Mouse (Mus musculus) CH12.LX (cell line): Measurements from ENCODE around the gene Rpl3. TPM values are rescaled to one million over a fixed set of nuclear protein-coding genes. Genes with fewer than 3 reads are reported as not detected.

ENCODE experiments used
- DNase-seq: peaks from one replicate; pipeline ENCODE4 v3.0.0-alpha.2; 2013; ENCODE audit errors: extremely low read depth
- H3K27ac ChIP-seq: 2 replicates; pipeline ENCODE4 v1.5.1; 2012; ENCODE audit warnings: low read depth, mild to moderate bottlenecking, control low read depth, moderate library complexity; ENCODE audit not compliant: insufficient read depth
- H3K27me3 ChIP-seq: replicated peaks from 2 replicates; pipeline ENCODE3; 2012; ENCODE audit warnings: inconsistent platforms
- H3K36me3 ChIP-seq, 2 experiments: replicated peaks in 1 of 2; 2 replicates each; pipeline versions ENCODE3 to v1.6.1; 2012; ENCODE audit warnings: inconsistent platforms in 1 of 2, low read length in 1 of 2, mild to moderate bottlenecking in 1 of 2, mixed read lengths in 1 of 2, moderate library complexity in 1 of 2; ENCODE audit not compliant: control insufficient read depth in 1 of 2, insufficient read depth in 1 of 2
- H3K4me1 ChIP-seq, 2 experiments: 2 replicates each; pipeline ENCODE4 v1.6.1; 2012; ENCODE audit warnings: inconsistent platforms in 1 of 2, moderate library complexity in 1 of 2; ENCODE audit not compliant: insufficient read depth in 2 of 2, control insufficient read depth in 1 of 2
- H3K4me2 ChIP-seq: 2 replicates; pipeline ENCODE4 v1.6.1; 2012; ENCODE audit warnings: low read depth, mild to moderate bottlenecking, control low read depth; ENCODE audit not compliant: poor library complexity, insufficient read depth, severe bottlenecking
- H3K4me3 ChIP-seq, 3 experiments: fragments of 150-350 bp in 1 of 3; sonication (generic) in 1 of 3; replicated peaks in 1 of 3; 2 replicates each; pipeline versions ENCODE3 to v1.5.1; 2011 to 2012; ENCODE audit warnings: low read depth in 2 of 3, low read length in 2 of 3, mild to moderate bottlenecking in 2 of 3, moderate library complexity in 2 of 3, control low read depth in 1 of 3, improper control_type of control experiment in 1 of 3, inconsistent platforms in 1 of 3, mixed read lengths in 1 of 3; ENCODE audit not compliant: poor library complexity in 1 of 3
- H3K79me2 ChIP-seq: replicated peaks from 2 replicates; pipeline ENCODE4 v1.6.1; 2012; ENCODE audit warnings: mild to moderate bottlenecking, moderate library complexity; ENCODE audit not compliant: control insufficient read depth, poor library complexity, insufficient read depth, severe bottlenecking; ENCODE audit errors: extremely low read depth
- H3K9ac ChIP-seq: 2 replicates; pipeline ENCODE4 v1.6.1; 2012; ENCODE audit warnings: low read depth, mild to moderate bottlenecking, control low read depth, moderate library complexity; ENCODE audit not compliant: insufficient read depth
- H3K9me3 ChIP-seq: replicated peaks from 2 replicates; pipeline ENCODE3; 2012; ENCODE audit warnings: low read length, inconsistent platforms, mixed read lengths
- BHLHE40 ChIP-seq: IDR thresholded peaks from 2 replicates; pipeline ENCODE4 v1.6.1; 2011; ENCODE audit warnings: mild to moderate bottlenecking, low read depth, low read length, improper control_type of control experiment
- CHD1 ChIP-seq: IDR thresholded peaks from 2 replicates; pipeline ENCODE4 v1.6.1; 2012; ENCODE audit warnings: low read depth, low read length, improper control_type of control experiment, inconsistent platforms
- CHD2 ChIP-seq: IDR thresholded peaks from 2 replicates; pipeline ENCODE4 v1.6.1; 2011; ENCODE audit warnings: low read length, improper control_type of control experiment
- CTCF ChIP-seq, 2 experiments: IDR thresholded peaks in 1 of 2; conservative IDR thresholded peaks in 1 of 2; 2 replicates each; pipeline ENCODE4 v1.5.1; 2011 to 2012; ENCODE audit warnings: low read depth in 2 of 2, low read length in 2 of 2, improper control_type of control experiment in 1 of 2, inconsistent platforms in 1 of 2, mild to moderate bottlenecking in 1 of 2, moderate library complexity in 1 of 2
- E2F4 ChIP-seq: IDR thresholded peaks from 2 replicates; pipeline ENCODE4 v1.6.1; 2011; ENCODE audit warnings: low read depth, low read length, improper control_type of control experiment; ENCODE audit not compliant: insufficient replicate concordance
- ELF1 ChIP-seq: IDR thresholded peaks from 2 replicates; pipeline ENCODE4 v1.6.1; 2014; ENCODE audit warnings: low read depth, mild to moderate bottlenecking, inconsistent platforms, low read length, improper control_type of control experiment
- EP300 ChIP-seq: IDR thresholded peaks from 2 replicates; pipeline ENCODE4 v1.6.1; 2011; ENCODE audit warnings: low read length, improper control_type of control experiment
- ETS1 ChIP-seq: conservative IDR thresholded peaks from 2 replicates; pipeline ENCODE4 v1.6.1; 2012; ENCODE audit warnings: low read depth, mild to moderate bottlenecking, inconsistent platforms, low read length, improper control_type of control experiment, moderate library complexity
- GABPA ChIP-seq: IDR thresholded peaks from 2 replicates; pipeline ENCODE4 v1.6.1; 2012; ENCODE audit warnings: low read depth, low read length, improper control_type of control experiment, inconsistent platforms; ENCODE audit not compliant: insufficient replicate concordance
- HCFC1 ChIP-seq: IDR thresholded peaks from 2 replicates; pipeline ENCODE4 v1.6.1; 2012; ENCODE audit warnings: low read depth, mild to moderate bottlenecking, inconsistent platforms, low read length, improper control_type of control experiment
- IRF4 ChIP-seq: IDR thresholded peaks from 2 replicates; pipeline ENCODE4 v1.6.1; 2014; ENCODE audit warnings: low read depth, mild to moderate bottlenecking, inconsistent platforms, low read length, improper control_type of control experiment
- JUN ChIP-seq: IDR thresholded peaks from 2 replicates; pipeline ENCODE4 v1.6.1; 2011; ENCODE audit warnings: low read depth, mild to moderate bottlenecking, low read length, improper control_type of control experiment, moderate library complexity; ENCODE audit not compliant: insufficient read depth
- JUND ChIP-seq: conservative IDR thresholded peaks from 2 replicates; pipeline ENCODE4 v1.6.1; 2011; ENCODE audit warnings: low read depth, low read length, improper control_type of control experiment
- KAT2A ChIP-seq: IDR thresholded peaks from 2 replicates; pipeline ENCODE4 v1.6.1; 2012; ENCODE audit warnings: low read length, improper control_type of control experiment, inconsistent platforms; ENCODE audit not compliant: insufficient replicate concordance
- MAFK ChIP-seq: IDR thresholded peaks from 2 replicates; pipeline ENCODE4 v1.6.1; 2011; ENCODE audit warnings: low read length, improper control_type of control experiment; ENCODE audit not compliant: insufficient replicate concordance
- MAX ChIP-seq: IDR thresholded peaks from 2 replicates; pipeline ENCODE4 v1.6.1; 2011; ENCODE audit warnings: low read length, improper control_type of control experiment
- MAZ ChIP-seq: IDR thresholded peaks from 2 replicates; pipeline ENCODE4 v1.6.1; 2012; ENCODE audit warnings: low read depth, mild to moderate bottlenecking, inconsistent platforms, low read length, improper control_type of control experiment, moderate library complexity
- MEF2A ChIP-seq: IDR thresholded peaks from 2 replicates; pipeline ENCODE4 v1.6.1; 2014; ENCODE audit warnings: low read depth, mild to moderate bottlenecking, inconsistent platforms, low read length, improper control_type of control experiment, borderline replicate concordance
- MXI1 ChIP-seq: IDR thresholded peaks from 2 replicates; pipeline ENCODE4 v1.6.1; 2011; ENCODE audit warnings: mild to moderate bottlenecking, low read depth, low read length, improper control_type of control experiment
- MYC ChIP-seq: IDR thresholded peaks from 2 replicates; pipeline ENCODE4 v1.6.1; 2011; ENCODE audit warnings: low read depth, mild to moderate bottlenecking, improper control_type of control experiment, low read length
- NELFE ChIP-seq: IDR thresholded peaks from 2 replicates; pipeline ENCODE4 v1.6.1; 2011; ENCODE audit warnings: low read depth, low read length, improper control_type of control experiment
- NRF1 ChIP-seq: IDR thresholded peaks from 2 replicates; pipeline ENCODE4 v1.6.1; 2014; ENCODE audit warnings: low read depth, mild to moderate bottlenecking, inconsistent platforms, low read length, improper control_type of control experiment, moderate library complexity
- PAX5 ChIP-seq: IDR thresholded peaks from 2 replicates; pipeline ENCODE4 v1.6.1; 2012; ENCODE audit warnings: low read length, inconsistent platforms, mixed read lengths
- POLR2A ChIP-seq: IDR thresholded peaks from 2 replicates; pipeline ENCODE4 v1.6.1; 2011; ENCODE audit warnings: low read depth, mild to moderate bottlenecking, improper control_type of control experiment, low read length
- POLR2AphosphoS2 ChIP-seq: IDR thresholded peaks from 2 replicates; pipeline ENCODE4 v1.6.1; 2011; ENCODE audit warnings: low read depth, low read length, improper control_type of control experiment
- RAD21 ChIP-seq: IDR thresholded peaks from 2 replicates; pipeline ENCODE4 v1.6.1; 2011; ENCODE audit warnings: low read depth, mild to moderate bottlenecking, low read length, improper control_type of control experiment, moderate library complexity
- RCOR1 ChIP-seq: conservative IDR thresholded peaks from 2 replicates; pipeline ENCODE4 v1.6.1; 2012; ENCODE audit warnings: low read depth, mild to moderate bottlenecking, inconsistent platforms, low read length, improper control_type of control experiment
- SIN3A ChIP-seq: IDR thresholded peaks from 2 replicates; pipeline ENCODE4 v1.6.1; 2012; ENCODE audit warnings: low read length, improper control_type of control experiment, inconsistent platforms
- SMC3 ChIP-seq: IDR thresholded peaks from 2 replicates; pipeline ENCODE4 v1.6.1; 2011; ENCODE audit warnings: low read depth, low read length, improper control_type of control experiment
- TBP ChIP-seq: conservative IDR thresholded peaks from 2 replicates; pipeline ENCODE4 v1.6.1; 2011; ENCODE audit warnings: low read depth, low read length, improper control_type of control experiment
- TCF12 ChIP-seq: IDR thresholded peaks from 2 replicates; pipeline ENCODE4 v1.6.1; 2014; ENCODE audit warnings: low read depth, mild to moderate bottlenecking, inconsistent platforms, low read length, improper control_type of control experiment
- UBTF ChIP-seq: IDR thresholded peaks from 2 replicates; pipeline ENCODE4 v1.6.1; 2012; ENCODE audit warnings: low read depth, mild to moderate bottlenecking, inconsistent platforms, low read length, improper control_type of control experiment, moderate library complexity
- USF1 ChIP-seq: IDR thresholded peaks from 2 replicates; pipeline ENCODE4 v1.6.1; 2014; ENCODE audit warnings: low read depth, mild to moderate bottlenecking, inconsistent platforms, low read length, improper control_type of control experiment
- USF2 ChIP-seq: conservative IDR thresholded peaks from 2 replicates; pipeline ENCODE4 v1.6.1; 2011; ENCODE audit warnings: low read depth, low read length, improper control_type of control experiment
- ZC3H11A ChIP-seq: IDR thresholded peaks from 2 replicates; pipeline ENCODE4 v1.6.1; 2012; ENCODE audit warnings: low read depth, mild to moderate bottlenecking, inconsistent platforms, low read length, improper control_type of control experiment
- ZKSCAN1 ChIP-seq: IDR thresholded peaks from 2 replicates; pipeline ENCODE4 v1.6.1; 2012; ENCODE audit warnings: low read depth, inconsistent platforms, low read length, improper control_type of control experiment, borderline replicate concordance
- ZMIZ1 ChIP-seq: IDR thresholded peaks from 2 replicates; pipeline ENCODE4 v1.6.1; 2012; ENCODE audit warnings: low read depth, mild to moderate bottlenecking, inconsistent platforms, low read length, improper control_type of control experiment
- ZNF384 ChIP-seq: IDR thresholded peaks from 2 replicates; pipeline ENCODE4 v1.6.1; 2012; ENCODE audit warnings: low read depth, low read length, improper control_type of control experiment, inconsistent platforms
- dilution Hi-C: fragments of 300-500 bp; cut with MboI; formaldehyde crosslinking; loops from 2 replicates; pipeline ENCODE4 v1.14.3; 2020; ENCODE audit warnings: low sequenced_read_pairs; ENCODE audit not compliant: extremely low pct_unique_long_range_greater_than_20kb, extremely low pct_ligation_motif_present
- in situ Hi-C: fragments of 300-500 bp; cut with MboI; formaldehyde crosslinking; loops from 3 replicates; pipeline ENCODE4 v1.14.3; 2019; ENCODE audit warnings: low sequenced_read_pairs, low pct_ligation_motif_present, low pct_unique_long_range_greater_than_20kb, mixed read lengths
- polyA plus RNA-seq: library from polyadenylated mRNA; unstranded; fragments of >175 nt; gene quantifications from 2 replicates; pipeline ENCODE4 v1.2.1, GENCODE M21; 2012; ENCODE audit warnings: low read depth; ENCODE audit not compliant: insufficient read length
- total RNA-seq, 2 experiments: library from RNA; depleted of rRNA; stranded (reverse); fragments of 300-350 nt in 1 of 2; fragments of >200 nt in 1 of 2; gene quantifications; 2 replicates each; pipeline ENCODE4 v1.2.3; 2012 to 2014

The Rpl3 gene
- total and polyA plus RNA-seq, 3 experiments: 2,198 to 3,819 (median 2,592) TPM

DNA sequence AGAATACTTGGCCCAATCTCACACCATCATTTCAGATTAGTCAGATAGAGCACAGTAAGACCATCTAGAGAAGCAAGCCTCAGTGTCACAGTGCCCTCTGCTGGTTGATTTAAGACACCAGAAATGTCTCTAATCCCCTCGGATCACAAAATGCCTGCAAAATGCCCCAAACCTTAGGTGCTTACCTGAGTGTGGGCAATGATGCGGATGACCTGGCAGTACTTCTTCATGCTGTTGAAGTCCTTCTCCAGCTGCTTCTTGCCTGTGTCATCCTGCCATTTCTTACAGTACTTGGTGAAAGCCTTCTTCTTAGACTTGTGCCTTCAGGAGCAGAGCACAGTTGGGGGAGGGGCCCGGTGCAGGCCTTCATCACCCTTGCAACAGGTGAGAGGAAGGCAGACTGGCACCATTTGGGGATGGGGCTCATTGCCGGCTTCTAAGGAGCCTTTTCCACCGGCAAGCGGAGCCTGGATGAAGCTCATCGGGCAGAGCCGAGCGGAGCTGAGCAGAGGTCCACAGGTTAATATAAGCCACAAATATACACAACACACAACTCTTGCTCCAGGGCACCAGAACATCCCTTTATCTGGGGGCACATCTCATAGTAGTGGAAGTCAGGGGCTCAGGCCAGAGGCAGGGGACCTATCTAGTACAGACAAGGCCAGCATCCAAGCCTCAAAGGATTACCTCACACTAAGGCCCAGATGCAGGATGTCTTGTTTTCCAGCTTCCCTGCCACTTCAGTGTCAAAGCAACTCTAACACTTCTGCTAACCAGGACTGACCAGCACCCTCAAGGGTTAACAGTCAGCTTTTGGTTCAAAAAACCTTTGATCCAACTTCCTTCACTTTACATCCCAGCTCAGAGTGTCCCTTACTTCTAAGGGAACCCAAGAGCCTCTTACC is 10.7 kb downstream of the Rpl3 start:
- in situ Hi-C loops: no loop called here
- Histone ChIP-seq H3K4me1 (peaks cover 8 to 30% of the 10 kb centered on the region in 2 experiments), H3K27me3 (no peaks in the 10 kb centered on the region)
- dilution Hi-C loops: no loop called here
- TF ChIP-seq JUN (no peak), MAZ (no peak), ZNF384 (no peak), EP300 (no peak), HCFC1 (peak; percentile 31; the same call in 1 of the 2 replicates), PAX5 (no peak), SMC3 (no peak), CTCF (conservative IDR thresholded peaks at IDR 0.05 in 1 of 2, IDR thresholded peaks at IDR 0.05 in 1 of 2; ENCODE audit: low read depth in 2 of 2, low read length in 2 of 2) (peak; percentile 50 to 68), KAT2A (0 out of 2 replicates have a peak, but pooled peaks have one; percentile 47), ZKSCAN1 (no peak), MXI1 (peak; percentile 68; the same call in 1 of the 2 replicates), CHD1 (peak; percentile 82), MAFK (no peak), NELFE (peak; percentile 45; the same call in 1 of the 2 replicates), TCF12 (no peak), E2F4 (no peak), MAX (no peak), GABPA (no peak), ZMIZ1 (no peak; the same call in 1 of the 2 replicates), NRF1 (no peak), BHLHE40 (no peak), IRF4 (no peak), RAD21 (peak; percentile 1; the same call in 1 of the 2 replicates), POLR2AphosphoS2 (peak; percentile 75), ETS1 (no peak), ZC3H11A (no peak), UBTF (no peak), POLR2A (peak; percentile 55; the same call in 1 of the 2 replicates), MYC (no peak), USF1 (no peak), TBP (no peak), RCOR1 (no peak), MEF2A (no peak; the same call in 1 of the 2 replicates), JUND (no peak), SIN3A (peak; percentile 61; the same call in 1 of the 2 replicates), ELF1 (no peak), CHD2 (peak; percentile 55), USF2 (no peak)
- TF ChIP-seq, all 38 proteins: peak for 11
- peak overlapping the region; percentile 60 for H3K27ac ChIP-seq
- peak overlapping the region; percentile 62 to 75 (median 70) for H3K4me3 ChIP-seq
- peaks cover 58 to 59% of the 10 kb centered on the region in 2 experiments for H3K36me3 ChIP-seq
- peak overlapping the region; percentile 83 for H3K9ac ChIP-seq
- peak overlapping the region; percentile 97 for H3K4me2 ChIP-seq
- no peaks in the 10 kb centered on the region for H3K9me3 ChIP-seq
- H3K79me2 ChIP-seq: peaks cover 35% of the 10 kb centered on the region
- DNase-seq: peak; percentile 75
